Mouse (Mus musculus): ENCODE measurements around the gene Fsip2. TPM values are rescaled to one million over a fixed set of nuclear protein-coding genes. Genes with fewer than 3 reads are reported as not detected.

The Fsip2 gene
- not detected for total RNA-seq (2018; cell fraction: chromatin; rRNA removed)
- total RNA-seq (2018; cell fraction: cytosol; rRNA removed) = not detected
- total RNA-seq (2018; cell fraction: nucleus; rRNA removed) = not detected
- polyA plus RNA-seq (2018) = not detected in 3 replicates

- no peaks in the 10 kb centered on the region for H3K79me2 ChIP-seq (ENCODE audit: inconsistent target)
- no peaks in the 10 kb centered on the region for H3K36me3 ChIP-seq (ENCODE audit: inconsistent target)
- WGBS (ENCODE audit: missing documents) = 91% methylated on average over 17 of the region's 17 CpGs
- no peak within 1 kb of the TSS for H3K4me3 ChIP-seq (ENCODE audit: inconsistent target)
- H3K27ac ChIP-seq = no peak within 1 kb of the TSS
Observed at GRCm38 (mm10) chr2:82943472-82943871, at the start of gene Fsip2. Gene Fsip2 (plus strand): TSS chr2:82943634.

- WGBS (ENCODE audit: missing documents) = 85% methylated on average over 3 of the region's 3 CpGs
- Histone ChIP-seq H3K36me3 (ENCODE audit: inconsistent target) (no peaks in the 10 kb centered on the region), H3K79me2 (ENCODE audit: inconsistent target) (no peaks in the 10 kb centered on the region), H3K27ac (no peak overlapping the region), H3K4me3 (ENCODE audit: inconsistent target) (no peak overlapping the region)
Observed at GRCm38 (mm10) chr2:82963443-82963842, 20.0 kb downstream of the Fsip2 start.

- WGBS (ENCODE audit: missing documents) = 83% methylated on average over 7 of the region's 7 CpGs
Observed at GRCm38 (mm10) chr2:83025853-83026252, 82.4 kb downstream of the Fsip2 start.

GRCm38 (mm10) chr2:83052914-83053690, 109.7 kb downstream of the Fsip2 start:
- Histone ChIP-seq H3K27ac (no peak overlapping the region), H3K36me3 (ENCODE audit: inconsistent target) (no peaks in the 10 kb centered on the region), H3K79me2 (ENCODE audit: inconsistent target) (no peaks in the 10 kb centered on the region), H3K4me3 (ENCODE audit: inconsistent target) (no peak overlapping the region)
- 69% methylated on average over 5 of the region's 5 CpGs for WGBS (ENCODE audit: missing documents)

More at GRCm38 (mm10) chr2:83025853-83026252, 82.4 kb downstream of the Fsip2 start:
- Histone ChIP-seq H3K4me3 (ENCODE audit: inconsistent target) (no peak overlapping the region), H3K36me3 (ENCODE audit: inconsistent target) (no peaks in the 10 kb centered on the region), H3K27ac (no peak overlapping the region), H3K79me2 (ENCODE audit: inconsistent target) (no peaks in the 10 kb centered on the region)
